Mouse (Mus musculus): ENCODE measurements around the gene Phf21a. TPM values are rescaled to one million over a fixed set of nuclear protein-coding genes. Genes with fewer than 3 reads are reported as not detected.
A peak's percentile ranks its signal among the peaks of the same experiment; 100 is the strongest.
"Not testable (repeated sequence)": the region's sequence is repeated elsewhere in the genome, so short reads cannot be mapped to it uniquely, and the experiment has no call there.

Phf21a gene
- total and polyA plus RNA-seq, 2 experiments from 2014 or later, result 31.7 to 41.3 TPM

DNA sequence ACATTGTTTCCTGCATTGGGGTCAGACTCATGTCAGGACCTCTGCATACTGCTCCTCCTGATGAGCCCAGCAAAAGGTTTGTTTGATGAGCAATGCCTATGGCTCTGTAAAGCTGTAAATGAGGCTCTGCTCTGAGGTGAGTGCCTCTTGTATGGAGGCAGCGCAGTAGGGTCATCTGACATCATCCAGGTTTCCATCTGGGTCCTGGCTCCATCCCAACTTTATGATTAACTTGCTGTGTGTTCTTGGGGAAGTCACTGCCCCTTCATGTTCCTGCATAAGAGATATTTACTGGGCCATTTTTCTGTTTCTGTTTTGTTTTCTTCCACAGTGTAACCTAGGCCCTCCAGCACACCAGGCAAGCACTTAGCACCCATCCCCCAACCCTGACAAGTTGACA lies 304.5 kb downstream of the Phf21a start:
- peaks cover 13% of the 10 kb centered on the region; the same call in 1 of the 2 replicates for H3K4me1 ChIP-seq (ENCODE audit: insufficient read depth, low read length)
- no peaks in the 10 kb centered on the region for H3K9me3 ChIP-seq (ENCODE audit: low read length)
- H3K36me3 ChIP-seq (ENCODE audit: insufficient read depth, low read length), result no peaks in the 10 kb centered on the region
- no peak for TF ChIP-seq CTCF (IDR thresholded peaks at IDR 0.05)
- no peak overlapping the region for H3K27ac ChIP-seq (ENCODE audit: low read depth, low read length)
- H3K4me3 ChIP-seq (ENCODE audit: low read depth, low read length), result no peak overlapping the region
- WGBS, result 95% methylated on average over 1 of the region's 1 CpGs
- H3K27me3 ChIP-seq (ENCODE audit: insufficient read depth, low read length), result no peaks in the 10 kb centered on the region
- ATAC-seq (ENCODE audit: low FRiP score) (no peak), DNase-seq (ENCODE audit: low spot score) (no peak)
- no peak overlapping the region for H3K4me2 ChIP-seq (ENCODE audit: low read depth, low read length, poor library complexity, severe bottlenecking)
- no peak overlapping the region for H3K9ac ChIP-seq (replicated peaks; ENCODE audit: low read length, poor library complexity, severe bottlenecking)

- Histone ChIP-seq H3K27ac (ENCODE audit: low read depth, low read length) (peak overlapping the region; percentile 74), H3K4me2 (ENCODE audit: low read depth, low read length, poor library complexity, severe bottlenecking) (peak overlapping the region; percentile 65), H3K9ac (replicated peaks; ENCODE audit: low read length, poor library complexity, severe bottlenecking) (0 out of 2 replicates have a peak overlapping the region, but pooled peaks have one; percentile 19), H3K4me3 (ENCODE audit: low read depth, low read length) (peak overlapping the region; percentile 67), H3K36me3 (ENCODE audit: insufficient read depth, low read length) (peaks cover 14% of the 10 kb centered on the region), H3K4me1 (ENCODE audit: insufficient read depth, low read length) (peaks cover 11% of the 10 kb centered on the region; the same call in 1 of the 2 replicates)
- ATAC-seq (ENCODE audit: low FRiP score); H3K9me3 ChIP-seq (ENCODE audit: low read length); H3K27me3 ChIP-seq (ENCODE audit: insufficient read depth, low read length): not testable (repeated sequence)
- DNase-seq (ENCODE audit: low spot score), result peak; percentile 16
- WGBS, result 21% methylated on average over 3 of the region's 4 CpGs
Observed at GRCm38 (mm10) chr2:92399877-92400276, 307.0 kb downstream of the Phf21a start.

DNA sequence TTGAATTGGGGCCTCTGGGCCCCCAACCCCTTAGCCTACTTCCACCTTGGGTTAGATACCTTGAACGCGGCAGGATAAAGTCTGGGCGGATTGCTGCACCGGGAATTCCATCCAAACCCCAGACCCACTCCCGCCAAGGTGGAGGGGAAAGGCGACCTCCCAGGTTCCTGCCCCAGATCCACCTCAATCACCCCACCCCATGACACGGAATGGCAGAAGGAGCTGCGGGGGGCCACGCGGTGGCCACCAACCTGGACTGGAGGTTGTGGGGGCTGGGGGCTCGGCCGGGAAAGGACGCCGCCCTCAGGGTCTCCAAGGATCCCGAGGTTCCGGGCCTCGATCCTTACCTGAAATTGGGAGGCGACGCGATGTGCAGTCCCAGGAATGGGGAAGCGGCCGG lies 307.8 kb downstream of the Phf21a start:
- ATAC-seq (ENCODE audit: low FRiP score) (0 out of 2 replicates have a peak, but pooled peaks have one; percentile 2), DNase-seq (ENCODE audit: low spot score) (peak; percentile 20)
- WGBS, result 1% methylated on average over 21 of the region's 22 CpGs
- Histone ChIP-seq H3K4me2 (ENCODE audit: low read depth, low read length, poor library complexity, severe bottlenecking) (peak overlapping the region; percentile 65), H3K9me3 (ENCODE audit: low read length) (no peaks in the 10 kb centered on the region), H3K27ac (ENCODE audit: low read depth, low read length) (peak overlapping the region; percentile 74), H3K36me3 (ENCODE audit: insufficient read depth, low read length) (peaks cover 22% of the 10 kb centered on the region), H3K9ac (replicated peaks; ENCODE audit: low read length, poor library complexity, severe bottlenecking) (peak overlapping the region; percentile 80), H3K4me1 (ENCODE audit: insufficient read depth, low read length) (peaks cover 11% of the 10 kb centered on the region; the same call in 1 of the 2 replicates), H3K27me3 (ENCODE audit: insufficient read depth, low read length) (no peaks in the 10 kb centered on the region), H3K4me3 (ENCODE audit: low read depth, low read length) (peak overlapping the region; percentile 67)
- TF ChIP-seq CTCF (IDR thresholded peaks at IDR 0.05), result no peak

DNA sequence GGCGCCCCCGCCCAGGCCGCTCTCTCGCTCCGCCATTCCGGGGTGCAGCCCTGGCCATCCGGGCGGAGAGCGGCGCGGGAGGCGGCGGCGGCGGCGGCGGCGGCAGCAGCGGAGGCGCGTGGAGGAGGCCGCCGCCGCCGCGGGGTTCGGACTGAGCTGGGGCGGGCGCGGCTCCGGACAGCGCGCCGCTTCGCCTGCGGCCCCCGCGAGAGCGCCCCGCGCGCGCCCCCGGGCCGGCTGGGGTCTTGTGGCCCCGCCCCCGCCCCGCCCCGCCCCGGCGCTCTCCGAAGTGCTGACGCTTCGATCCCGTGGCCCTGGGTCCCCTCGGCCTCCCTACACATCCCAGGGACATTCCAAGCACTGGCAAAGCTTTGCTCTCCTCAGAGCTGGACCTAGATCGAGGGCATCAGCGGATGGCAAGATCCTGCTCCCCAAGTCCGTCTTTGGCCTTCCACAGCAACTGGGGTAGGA lies 308.2 kb downstream of the Phf21a start, which contains the start of gene Mapk8ip1:
TSS of gene Mapk8ip1 (minus strand) at position 173 of the 471 bp plus-strand sequence.
- Histone ChIP-seq H3K27ac (ENCODE audit: low read depth, low read length) (peak within 1 kb of the TSS; percentile 74), H3K4me2 (ENCODE audit: low read depth, low read length, poor library complexity, severe bottlenecking) (peak within 1 kb of the TSS; percentile 65), H3K27me3 (ENCODE audit: insufficient read depth, low read length) (no peaks in the 10 kb centered on the region), H3K9me3 (ENCODE audit: low read length) (no peaks in the 10 kb centered on the region), H3K36me3 (ENCODE audit: insufficient read depth, low read length) (peaks cover 27% of the 10 kb centered on the region), H3K4me3 (ENCODE audit: low read depth, low read length) (peak within 1 kb of the TSS; percentile 67), H3K4me1 (ENCODE audit: insufficient read depth, low read length) (peaks cover 11% of the 10 kb centered on the region; the same call in 1 of the 2 replicates), H3K9ac (replicated peaks; ENCODE audit: low read length, poor library complexity, severe bottlenecking) (peak within 1 kb of the TSS; percentile 80)
- ATAC-seq (ENCODE audit: low FRiP score), result peak; percentile 62
- peak; percentile 55 for DNase-seq (ENCODE audit: low spot score)
- no peak for TF ChIP-seq CTCF (IDR thresholded peaks at IDR 0.05)
- WGBS, result 1% methylated on average over 41 of the region's 59 CpGs

- H3K9ac ChIP-seq (replicated peaks; ENCODE audit: low read length, poor library complexity, severe bottlenecking), result no peak overlapping the region
- H3K9me3 ChIP-seq (ENCODE audit: low read length), result no peaks in the 10 kb centered on the region
- H3K27me3 ChIP-seq (ENCODE audit: insufficient read depth, low read length), result no peaks in the 10 kb centered on the region
- WGBS, result 70% methylated on average over 4 of the region's 4 CpGs
- peaks cover 9% of the 10 kb centered on the region; the same call in 1 of the 2 replicates for H3K4me1 ChIP-seq (ENCODE audit: insufficient read depth, low read length)
- H3K4me2 ChIP-seq (ENCODE audit: low read depth, low read length, poor library complexity, severe bottlenecking), result no peak overlapping the region
- H3K27ac ChIP-seq (ENCODE audit: low read depth, low read length), result peak overlapping the region; percentile 44; the same call in 1 of the 2 replicates
- DNase-seq (ENCODE audit: low spot score) (peak; percentile 66), ATAC-seq (ENCODE audit: low FRiP score) (no peak)
- H3K36me3 ChIP-seq (ENCODE audit: insufficient read depth, low read length), result peaks cover 34% of the 10 kb centered on the region
- no peak for TF ChIP-seq CTCF (IDR thresholded peaks at IDR 0.05)
- no peak overlapping the region for H3K4me3 ChIP-seq (ENCODE audit: low read depth, low read length)
Observed at GRCm38 (mm10) chr2:92402591-92403326, 309.8 kb downstream of the Phf21a start.

DNA sequence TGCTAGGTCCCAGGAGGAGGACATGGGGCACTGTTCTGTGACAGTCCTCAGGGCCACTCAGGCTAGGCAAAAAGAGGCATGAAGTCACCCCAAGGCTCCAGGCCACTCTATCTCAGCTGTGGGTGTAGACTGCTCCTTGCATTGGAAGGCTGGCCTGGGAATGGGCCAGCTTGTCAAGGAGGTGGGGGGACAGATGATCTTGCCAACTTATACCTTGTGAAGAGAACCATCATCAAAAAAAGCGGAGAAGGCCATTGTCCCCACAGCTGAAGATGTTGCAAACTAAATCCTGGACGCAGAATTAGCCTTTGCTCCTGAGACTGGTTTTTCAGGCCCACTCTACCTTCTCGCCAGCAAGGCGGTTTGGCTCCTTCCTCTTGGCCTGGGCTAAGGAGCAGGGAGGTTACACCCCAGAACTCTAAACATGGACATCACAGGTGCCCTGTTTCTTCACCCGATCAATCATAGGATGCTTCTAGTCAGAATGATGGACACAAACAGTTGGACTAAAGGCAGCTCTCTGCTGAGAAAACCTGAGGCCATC lies 310.9 kb downstream of the Phf21a start:
- Histone ChIP-seq H3K27ac (ENCODE audit: low read depth, low read length) (no peak overlapping the region), H3K9ac (replicated peaks; ENCODE audit: low read length, poor library complexity, severe bottlenecking) (no peak overlapping the region), H3K36me3 (ENCODE audit: insufficient read depth, low read length) (peaks cover 44% of the 10 kb centered on the region), H3K9me3 (ENCODE audit: low read length) (no peaks in the 10 kb centered on the region), H3K27me3 (ENCODE audit: insufficient read depth, low read length) (no peaks in the 10 kb centered on the region), H3K4me1 (ENCODE audit: insufficient read depth, low read length) (peaks cover 8% of the 10 kb centered on the region; the same call in 1 of the 2 replicates), H3K4me2 (ENCODE audit: low read depth, low read length, poor library complexity, severe bottlenecking) (no peak overlapping the region), H3K4me3 (ENCODE audit: low read depth, low read length) (no peak overlapping the region)
- WGBS, result 95% methylated on average over 5 of the region's 5 CpGs
- no peak for TF ChIP-seq CTCF (IDR thresholded peaks at IDR 0.05)
- no peak for DNase-seq (ENCODE audit: low spot score)
- no peak for ATAC-seq (ENCODE audit: low FRiP score)
